Mouse (Mus musculus) thymus, postnatal 25 days (tissue): ENCODE results near the gene Ppp1r21.

Source experiments
- DNase-seq: peaks from one replicate; pipeline ENCODE4 v3.0.0; 2022

Gene Ppp1r21

DNA sequence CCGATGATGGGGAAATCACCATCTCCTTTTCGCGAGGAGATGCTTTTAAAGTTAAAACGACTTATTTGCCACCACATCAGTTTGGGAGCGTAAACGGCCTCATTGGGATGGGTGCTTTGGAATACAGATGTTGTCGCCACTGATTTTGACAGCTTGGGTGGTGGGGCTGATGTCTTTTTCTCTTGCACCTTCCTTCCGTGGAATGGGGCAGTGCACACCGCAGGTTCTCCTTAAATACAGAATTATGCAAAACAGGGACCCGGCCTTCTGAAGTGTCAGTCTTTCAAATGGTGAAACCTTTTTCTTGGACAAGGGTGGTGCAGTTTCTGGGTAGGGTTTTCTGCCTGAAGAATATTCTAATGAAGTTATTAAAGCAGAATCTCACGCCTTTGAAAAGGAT is 749 bp downstream of the Ppp1r21 start:
- no peak for DNase-seq

DNA sequence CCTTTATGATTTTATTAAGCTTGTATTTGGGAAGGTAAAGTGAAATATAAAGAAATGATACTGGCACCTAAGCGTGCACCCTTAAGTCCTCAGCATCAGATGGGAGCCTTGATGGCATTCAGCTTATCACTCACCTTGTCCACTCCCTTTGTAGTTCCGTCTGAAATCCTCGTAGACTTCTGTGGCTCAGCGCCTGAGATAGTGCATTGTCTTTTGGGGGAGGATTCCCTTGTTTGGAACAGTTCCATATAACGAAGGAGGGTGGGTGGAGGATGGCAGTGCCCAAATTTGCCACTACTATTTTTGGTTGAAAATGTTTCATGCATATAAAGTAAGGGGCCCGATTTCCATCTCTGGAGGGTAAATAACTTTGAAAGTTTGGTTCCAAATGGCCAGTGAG is 1.3 kb downstream of the Ppp1r21 start:
- no peak for DNase-seq

GRCm38 (mm10) chr17:88537842-88538430 is 8.0 kb downstream of the Ppp1r21 start:
- DNase-seq: no peak

- no peak for DNase-seq
Measured at GRCm38 (mm10) chr17:88542771-88543416, 13.0 kb downstream of the Ppp1r21 start.

DNA sequence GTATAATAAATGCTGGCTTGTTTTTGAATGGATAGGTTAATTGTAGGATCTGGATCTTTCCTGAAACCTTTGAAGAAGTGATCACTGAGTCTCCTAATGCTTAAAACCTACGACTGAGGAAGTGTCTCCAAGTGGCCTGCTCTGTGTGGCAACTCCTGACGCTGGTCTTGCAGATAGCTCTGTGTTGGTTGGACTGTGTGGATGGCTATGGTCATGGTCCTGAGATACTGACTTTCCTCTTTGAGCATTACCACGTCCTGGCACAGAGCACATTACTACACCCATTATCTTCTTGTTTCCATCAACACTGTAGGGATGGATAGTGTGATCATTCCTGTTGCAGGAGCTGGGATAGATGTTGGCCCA is 13.5 kb downstream of the Ppp1r21 start:
- DNase-seq: no peak

- no peak for DNase-seq
Measured at GRCm38 (mm10) chr17:88545217-88545784, 15.4 kb downstream of the Ppp1r21 start.

DNA sequence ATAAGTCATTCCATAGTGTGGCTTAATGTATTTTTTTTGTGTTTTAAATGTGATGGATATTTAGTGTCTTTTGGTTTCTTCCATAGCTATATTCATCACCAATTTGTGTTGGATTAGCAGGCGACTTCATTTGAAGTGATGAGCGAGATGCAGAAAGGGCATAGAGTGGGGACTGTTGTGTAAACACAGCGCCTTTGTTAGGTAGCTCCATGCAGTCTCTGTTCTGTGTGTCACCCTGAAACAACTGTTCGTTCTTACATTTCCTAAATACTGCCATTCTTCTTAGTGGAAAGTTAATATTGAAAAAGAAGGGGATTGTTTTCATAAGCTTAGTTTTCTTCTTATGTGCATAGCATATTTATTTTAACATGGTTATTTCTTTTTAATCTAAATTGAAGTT is 16.8 kb downstream of the Ppp1r21 start:
- DNase-seq: no peak

DNA sequence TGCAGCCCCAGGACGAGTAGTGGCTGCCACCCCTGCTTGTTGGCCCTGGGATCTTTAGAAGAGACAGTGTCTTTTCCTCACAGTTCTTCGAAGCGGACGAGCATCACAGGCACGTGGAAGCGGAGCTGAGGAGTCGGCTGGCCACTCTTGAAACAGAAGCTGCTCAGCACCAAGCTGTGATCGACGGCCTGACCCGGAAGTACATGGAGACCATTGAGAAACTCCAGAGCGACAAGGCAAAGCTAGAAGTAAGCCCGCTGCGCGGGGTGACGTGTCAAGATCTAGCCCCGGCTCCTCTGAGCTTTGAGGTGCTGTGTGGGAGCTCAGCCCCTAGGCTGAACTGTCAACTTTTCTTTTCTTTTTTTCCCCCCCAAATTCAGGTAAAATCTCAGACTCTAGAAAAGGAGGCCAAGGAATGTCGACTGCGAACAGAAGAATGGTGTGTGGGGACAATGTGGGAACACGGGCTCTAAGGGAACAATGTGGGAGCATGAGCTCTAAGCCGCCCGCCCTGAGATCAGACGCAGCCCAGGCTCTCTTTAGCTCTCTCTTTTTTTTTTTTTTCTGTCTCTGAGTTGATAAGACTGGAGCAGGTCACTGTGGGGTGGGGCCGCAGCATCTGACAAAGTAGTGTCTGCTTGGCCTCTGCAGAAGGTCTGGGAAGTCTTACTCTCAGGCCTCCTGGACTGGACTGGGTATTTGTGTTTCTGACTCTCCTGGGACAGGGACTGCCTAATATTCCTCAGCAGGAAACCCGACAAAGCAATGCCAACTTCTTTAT is 19.7 kb downstream of the Ppp1r21 start:
- DNase-seq: no peak

DNA sequence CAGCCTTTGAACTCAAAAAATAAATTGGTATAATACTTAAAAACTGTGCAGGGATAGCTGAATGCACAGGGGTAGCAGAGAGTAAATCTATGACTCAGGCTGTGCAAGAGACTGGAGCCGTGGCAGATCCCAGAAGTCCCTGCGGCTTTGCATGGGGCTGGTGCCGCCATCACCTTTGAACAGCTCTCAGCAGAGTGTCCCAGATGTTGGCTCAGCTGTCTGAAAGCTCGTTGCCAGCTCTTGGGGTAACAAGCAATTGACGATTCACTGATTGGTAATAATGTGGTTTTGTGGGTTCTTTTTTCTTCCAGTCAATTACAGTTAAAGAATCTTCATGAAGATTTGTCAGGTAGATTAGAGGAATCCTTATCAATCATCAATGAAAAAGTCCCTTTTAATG is 20.4 kb downstream of the Ppp1r21 start:
- no peak for DNase-seq

- no peak for DNase-seq
Measured at GRCm38 (mm10) chr17:88550981-88551940, 21.3 kb downstream of the Ppp1r21 start.

DNA sequence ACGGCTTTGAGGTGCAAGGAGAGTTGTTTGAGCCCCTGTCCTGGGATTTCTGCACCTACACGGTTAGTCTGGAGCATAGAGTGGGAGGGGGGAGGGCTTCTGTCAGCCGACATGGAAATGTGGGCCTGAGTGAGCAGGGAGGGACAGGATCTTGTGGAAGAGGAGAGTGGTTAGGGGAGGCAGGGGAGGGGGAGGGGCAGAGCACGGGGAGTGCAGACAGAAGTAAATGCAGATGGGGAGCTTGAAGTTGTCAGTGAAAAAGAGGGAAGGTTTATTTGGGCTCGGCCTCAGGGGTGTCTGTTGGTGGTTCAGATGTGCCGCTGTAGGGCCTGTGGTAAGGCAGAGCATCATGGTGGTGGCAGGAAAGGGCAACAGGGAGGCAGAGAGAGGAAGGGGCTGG is 22.6 kb downstream of the Ppp1r21 start:
- no peak for DNase-seq

DNA sequence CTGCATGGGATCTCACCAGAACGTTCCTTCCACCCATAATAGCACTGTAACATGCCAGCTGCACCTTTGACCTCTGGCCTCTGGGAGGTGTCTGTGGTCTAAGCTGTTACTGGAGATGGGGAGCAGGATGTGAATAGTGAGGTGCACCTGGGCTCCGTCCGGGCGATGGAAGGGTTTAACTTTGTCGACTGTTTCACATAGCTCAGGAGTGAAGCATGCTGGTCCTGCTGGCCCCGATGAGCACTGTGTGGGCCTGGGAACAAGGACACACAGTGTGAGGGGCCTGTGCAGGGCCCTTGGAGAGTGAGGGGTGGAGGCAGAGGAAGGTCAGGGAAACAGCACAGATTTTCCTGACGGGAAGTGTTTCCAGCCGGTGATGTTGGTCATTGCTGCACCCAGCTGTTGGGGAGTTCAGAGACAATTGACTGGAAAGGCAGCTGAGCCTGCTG is 23.1 kb downstream of the Ppp1r21 start:
- peak; percentile 67 for DNase-seq

DNA sequence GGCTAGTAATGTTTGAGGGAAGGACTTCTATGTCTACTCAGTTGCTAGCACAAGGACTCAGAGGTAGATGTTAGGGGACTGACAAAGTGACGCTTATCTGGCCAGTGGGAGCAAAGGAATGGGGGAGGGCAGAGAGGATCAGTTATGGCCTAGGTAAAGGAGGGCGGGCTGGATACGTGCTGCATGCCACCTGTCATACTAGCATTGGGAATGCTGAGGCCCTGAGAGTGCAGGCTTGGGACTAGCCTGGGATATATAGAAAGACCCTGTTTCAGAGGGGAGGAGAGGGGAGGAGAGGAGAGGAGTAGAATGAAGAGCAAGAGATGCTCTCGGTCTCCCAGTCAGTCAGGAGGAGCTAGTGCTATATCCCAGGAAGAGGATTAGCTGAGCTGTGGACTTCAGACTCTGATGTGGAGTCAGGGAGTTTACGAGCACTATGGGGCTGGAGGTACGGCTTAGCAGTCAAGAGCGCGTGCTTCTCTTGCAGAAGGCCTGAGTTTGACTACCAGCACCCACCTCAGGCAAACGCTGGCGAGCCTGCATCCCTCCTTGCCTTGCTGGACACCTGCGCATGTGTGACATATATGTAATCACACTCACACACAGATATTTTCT is 23.7 kb downstream of the Ppp1r21 start:
- no peak for DNase-seq

- no peak for DNase-seq
Measured at GRCm38 (mm10) chr17:88556176-88556575, 26.3 kb downstream of the Ppp1r21 start.

GRCm38 (mm10) chr17:88556688-88557087 is 26.8 kb downstream of the Ppp1r21 start:
- no peak for DNase-seq

- peak; percentile 39 for DNase-seq
Measured at GRCm38 (mm10) chr17:88558168-88558842, 28.4 kb downstream of the Ppp1r21 start.

DNA sequence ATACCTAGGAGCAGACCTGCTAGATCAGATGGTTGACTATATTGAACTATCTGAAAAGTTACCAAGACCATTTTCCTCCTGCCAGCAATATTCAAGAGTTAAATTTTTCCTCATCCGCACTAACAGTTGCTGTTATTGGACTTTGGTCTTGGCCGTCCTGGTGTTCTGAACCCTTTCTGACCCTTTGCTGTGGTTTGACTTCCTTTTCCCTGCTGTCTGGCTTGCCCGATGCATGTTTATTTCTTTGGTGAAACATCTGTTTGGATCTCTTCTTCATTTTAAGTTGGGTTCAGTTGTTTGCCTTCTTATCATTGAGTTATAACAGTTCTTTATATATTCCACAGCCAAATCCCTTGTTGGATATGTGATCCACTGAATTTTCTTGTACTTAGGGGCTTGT is 33.7 kb downstream of the Ppp1r21 start:
- DNase-seq: no peak

GRCm38 (mm10) chr17:88569807-88570540 is 40.1 kb downstream of the Ppp1r21 start:
- DNase-seq: no peak

DNA sequence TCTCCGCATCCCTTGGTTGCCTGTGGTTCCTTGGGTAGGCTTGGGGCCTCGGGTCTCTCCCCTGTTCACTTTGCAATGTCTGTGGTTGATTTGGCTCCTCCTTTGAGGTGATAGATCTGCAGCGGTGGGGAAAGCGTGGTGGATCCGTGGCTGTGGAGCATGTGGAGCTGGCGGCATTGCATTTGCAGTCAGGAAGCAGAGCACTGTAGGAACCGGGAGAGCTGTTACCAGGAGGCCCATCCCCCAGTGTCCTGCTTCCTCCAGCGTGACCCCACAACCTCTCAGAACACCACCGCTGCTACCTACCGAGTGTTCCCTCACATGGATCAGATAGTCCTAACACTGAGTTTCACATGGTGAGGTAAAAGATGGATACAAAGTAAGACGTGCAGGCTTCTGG is 40.9 kb downstream of the Ppp1r21 start:
- no peak for DNase-seq

- DNase-seq: peak; percentile 46
Measured at GRCm38 (mm10) chr17:88574811-88575210, 44.9 kb downstream of the Ppp1r21 start.
